Mouse (Mus musculus) colon, adult 2 months (tissue): ENCODE measurements around the gene Camta1. TPM values are rescaled to one million over a fixed set of nuclear protein-coding genes. Genes with fewer than 3 reads are reported as not detected.

Source experiments
- polyA plus RNA-seq: library from polyadenylated mRNA; depleted of rRNA; stranded (reverse); fragments of >200 nt; gene quantifications from 2 replicates; pipeline ENCODE4 v1.2.3, GENCODE M21; 2012; rRNA removed

The Camta1 gene
- polyA plus RNA-seq = 6.3 and 7.0 TPM in 2 replicates

DNA sequence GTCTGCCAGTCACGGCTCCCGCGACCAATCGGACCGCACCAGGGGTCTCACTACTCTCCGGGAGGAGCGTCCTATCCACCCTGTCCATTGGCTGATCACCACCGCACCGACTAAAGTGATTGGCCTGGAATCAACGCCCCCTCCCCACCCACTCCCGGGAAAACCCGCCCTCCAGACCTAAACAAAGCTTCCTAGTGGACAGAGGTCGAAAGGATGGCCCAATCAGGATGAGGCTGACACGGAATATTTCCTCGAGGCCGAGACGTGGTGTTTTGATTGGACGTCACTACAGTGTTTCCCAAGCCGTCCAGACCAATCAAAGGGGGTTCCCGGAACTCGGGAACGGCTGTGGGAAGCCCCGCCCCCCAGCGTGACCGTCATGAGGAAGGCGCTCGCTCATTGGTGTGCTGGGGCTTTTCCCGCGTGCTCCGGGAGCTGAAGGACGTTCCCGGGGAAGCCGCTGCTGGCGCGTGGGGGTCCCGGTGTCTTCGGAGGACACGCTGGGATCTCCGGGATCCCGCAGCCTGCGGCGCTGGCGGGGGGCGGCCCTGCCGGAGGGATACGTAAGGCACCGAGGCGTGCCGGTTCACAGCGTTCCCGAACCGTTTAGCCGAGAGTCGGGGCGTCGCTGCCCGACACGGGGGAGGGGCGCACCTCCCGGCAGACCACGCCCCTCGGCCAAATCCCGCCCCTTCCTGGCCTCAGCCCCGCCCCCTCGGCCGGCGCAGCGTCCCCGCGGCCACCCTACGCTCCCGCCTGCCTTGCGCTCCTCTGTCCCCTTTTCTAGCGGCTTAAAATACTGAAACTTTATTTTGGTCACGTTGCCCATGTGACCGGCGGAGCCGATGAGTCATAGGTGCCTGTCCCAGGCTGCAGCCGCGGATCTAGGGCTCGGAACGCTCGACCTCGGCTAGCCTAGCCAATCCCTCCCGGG, at the start of gene Camta1:
TSS of gene Camta1 (minus strand) at position 71 of the 934 bp plus-strand sequence.

DNA sequence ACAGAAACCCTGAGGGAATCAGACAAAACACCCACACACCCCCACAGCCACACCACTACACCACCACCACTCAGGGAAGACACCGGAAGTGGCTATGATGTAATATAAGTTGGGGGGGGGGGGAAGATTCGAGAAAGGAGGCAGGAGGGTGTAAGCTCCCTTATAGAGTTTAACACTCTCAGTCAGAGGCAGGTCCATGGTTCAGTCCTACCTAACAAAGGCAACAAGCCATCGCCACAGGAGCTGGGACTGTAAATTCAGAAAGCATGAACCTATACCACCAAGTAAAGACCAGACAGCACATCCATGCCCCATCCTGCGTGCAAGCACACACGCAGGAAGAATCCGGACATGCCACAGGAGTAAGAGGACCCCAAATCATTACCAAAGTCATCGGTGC, 772.4 kb downstream of the Camta1 start, which contains the start of gene Gm13090:
TSS of gene Gm13090 (plus strand) at position 301 of the 400 bp plus-strand sequence.

DNA sequence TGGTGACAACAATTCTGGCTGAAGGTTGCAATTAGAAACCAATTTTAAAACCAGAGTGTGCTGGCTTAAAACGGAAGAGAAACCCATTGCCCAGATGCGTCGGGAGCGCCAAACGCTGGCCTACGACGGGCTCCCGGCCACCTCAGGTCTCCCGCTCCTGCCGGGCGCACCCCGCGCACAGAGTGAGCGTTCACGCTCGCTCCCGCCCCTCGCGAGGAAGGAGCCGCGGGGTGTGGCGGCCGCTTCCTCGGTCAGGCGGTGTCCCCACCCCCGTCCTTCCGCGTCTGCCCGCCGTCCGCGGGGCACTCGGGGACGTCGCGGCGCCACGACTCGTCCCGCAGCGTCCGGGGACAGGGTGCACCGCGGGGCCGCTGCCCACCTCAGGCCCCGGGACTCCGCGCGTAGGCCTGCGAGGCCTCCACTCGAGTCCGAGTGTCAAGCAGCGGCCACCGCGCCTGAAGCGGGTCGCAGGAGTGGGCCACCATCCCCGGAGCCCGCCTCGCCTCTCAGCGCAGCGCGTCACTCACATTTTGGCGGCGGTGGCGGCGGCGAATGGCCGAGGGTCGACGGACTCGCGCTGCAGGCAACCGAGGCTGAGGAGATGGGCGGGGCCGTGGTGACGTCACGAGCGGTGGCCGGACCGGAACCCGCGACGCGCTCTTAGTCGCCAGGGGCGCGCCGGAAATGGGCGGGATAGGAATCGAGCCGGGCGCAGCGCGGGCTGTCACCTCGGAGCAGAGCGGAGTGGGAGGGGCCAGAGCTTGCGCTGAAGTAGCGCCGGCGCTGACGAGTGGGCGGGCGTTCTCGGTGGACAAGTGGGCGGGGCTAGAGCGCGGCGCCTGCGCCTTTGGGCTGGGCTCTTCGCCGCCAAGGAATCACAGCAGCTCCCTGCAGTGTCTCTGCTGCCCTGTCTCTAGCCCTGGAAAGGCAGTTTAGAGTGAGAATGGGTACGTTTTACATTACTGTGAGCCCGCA, 804.0 kb downstream of the Camta1 start, which contains the start of gene Vamp3:
TSS of gene Vamp3 (minus strand) at position 617 of the 975 bp plus-strand sequence.

DNA sequence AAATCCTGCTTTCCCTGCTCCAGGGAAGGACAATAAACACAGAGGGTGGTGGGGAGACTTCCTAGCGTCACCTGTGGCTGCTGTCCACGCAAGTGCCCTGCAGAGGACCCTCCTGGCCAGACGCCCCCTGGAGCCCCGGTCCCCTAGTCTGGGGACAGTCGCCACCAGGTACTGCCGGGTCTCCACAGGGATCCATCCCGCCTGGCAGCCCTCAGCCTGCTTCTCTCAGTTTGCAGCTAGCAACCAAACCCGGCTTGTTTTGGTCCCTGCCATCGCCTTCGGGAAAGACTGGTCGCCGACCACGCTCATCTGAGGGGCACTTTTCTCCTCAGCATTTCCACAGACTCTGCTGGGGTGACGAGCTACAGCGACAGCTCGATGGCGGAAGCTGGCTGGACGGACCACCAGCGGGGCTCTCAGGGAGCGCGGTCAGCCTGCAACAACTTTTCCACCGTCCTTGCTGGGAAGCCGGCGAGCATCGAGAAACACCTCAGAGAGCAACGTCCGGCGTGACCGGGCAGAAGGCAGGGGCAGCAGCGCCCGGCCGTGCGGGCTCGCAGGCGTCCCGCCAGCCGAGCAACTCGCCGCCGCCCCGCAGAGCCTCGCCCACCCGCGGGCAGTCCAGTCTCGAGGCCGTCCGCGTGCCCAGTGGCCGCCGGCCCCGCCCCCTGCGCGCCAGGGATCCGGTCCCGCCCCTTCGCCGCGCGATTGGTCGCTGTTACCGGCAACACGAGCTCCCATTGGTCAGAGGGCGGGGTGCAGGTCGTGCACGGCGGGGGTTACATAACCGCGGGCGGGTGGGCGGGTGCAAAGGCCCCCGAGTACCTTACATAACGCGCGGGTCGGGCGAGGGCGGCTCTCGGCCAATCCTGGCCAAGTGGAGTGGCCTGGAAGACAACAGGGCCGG, 817.4 kb downstream of the Camta1 start, which contains the start of gene Per3:
TSS of gene Per3 (minus strand) at position 629 of the 907 bp plus-strand sequence.

DNA sequence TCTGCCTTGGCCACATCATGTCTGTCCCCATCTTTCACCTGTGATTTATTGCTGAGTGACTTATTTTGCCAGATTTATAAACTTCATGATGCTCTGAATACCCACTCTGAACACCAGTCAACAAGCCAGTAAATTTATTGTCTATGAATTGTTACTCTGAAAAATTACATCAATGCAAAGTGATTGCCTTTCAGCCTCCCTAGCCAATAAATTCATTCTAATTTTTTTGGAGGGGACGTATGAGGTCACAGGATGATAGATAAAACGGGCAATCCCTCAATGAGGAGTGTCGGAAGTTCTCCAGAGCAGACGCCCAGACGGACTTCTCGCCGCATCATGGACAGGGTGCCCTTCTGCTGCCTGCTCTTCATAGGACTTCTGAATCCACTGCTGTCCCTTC, 864.9 kb downstream of the Camta1 start, which contains the start of gene Uts2:
TSS of gene Uts2 (plus strand) at position 301 of the 400 bp plus-strand sequence.

DNA sequence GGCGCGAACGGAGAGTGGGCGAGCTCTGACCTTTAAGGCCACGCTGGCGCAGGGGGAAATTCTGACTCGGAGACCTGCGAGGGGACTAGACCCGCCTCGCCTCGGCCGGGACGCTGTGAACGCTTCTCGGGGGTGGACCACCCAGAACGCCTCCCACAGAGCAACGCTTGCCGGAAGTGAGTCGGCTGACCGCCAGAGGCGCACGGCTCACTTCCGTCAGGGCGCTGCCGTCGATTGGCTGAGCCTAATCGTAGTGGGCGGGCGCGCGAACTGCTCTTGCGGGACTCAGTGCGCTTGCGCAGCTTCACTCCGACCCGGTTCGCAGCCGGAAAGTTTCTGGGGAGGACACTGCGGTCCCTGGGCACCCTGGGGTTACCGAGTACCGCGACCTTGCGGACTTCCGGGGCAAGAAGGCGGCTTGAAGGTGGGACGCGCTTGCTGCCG, 947.4 kb downstream of the Camta1 start, which contains the start of the genes Park7 and Tnfrsf9:
TSS of gene Park7 (minus strand) at position 148 of the 444 bp plus-strand sequence.
TSS of gene Tnfrsf9 (plus strand) at position 273 of the 444 bp plus-strand sequence.

Other genes with a start within 250 kb of the Camta1 start
- gene Dnajc11, start 71.8 kb upstream of the Camta1 start, polyA plus RNA-seq = 53.1 and 54.8 TPM in 2 replicates
- gene Thap3, start 127.1 kb upstream of the Camta1 start, polyA plus RNA-seq = 52.9 and 61.9 TPM in 2 replicates
- gene Phf13, start 134.4 kb upstream of the Camta1 start, polyA plus RNA-seq = 8.0 and 11.6 TPM in 2 replicates
- gene Klhl21, start 146.9 kb upstream of the Camta1 start, polyA plus RNA-seq = 32.7 and 32.8 TPM in 2 replicates
- 15.8 and 16.4 TPM in 2 replicates for gene Zbtb48, start 165.8 kb upstream of the Camta1 start, polyA plus RNA-seq
- gene Tas1r1, start 176.7 kb upstream of the Camta1 start, polyA plus RNA-seq = 0.03 TPM in 1 of 2 replicates, not detected in the other
- gene Nol9, start 177.4 kb upstream of the Camta1 start, polyA plus RNA-seq = 19.1 and 20.3 TPM in 2 replicates
- gene Plekhg5, start 210.6 kb upstream of the Camta1 start, polyA plus RNA-seq = 35.1 and 50.2 TPM in 2 replicates